Mouse (Mus musculus) liver, postnatal 0 days (tissue): Measurements from ENCODE around the gene Ptpra. TPM values are rescaled to one million over a fixed set of nuclear protein-coding genes. Genes with fewer than 3 reads are reported as not detected.

Source experiments
- ATAC-seq: fragments of 200-750 bp; cut with Nextera tagmentation; 2 replicates; pipeline ENCODE4 v1.8.0; 2017; ENCODE audit warnings: mild to moderate bottlenecking, moderate library complexity
- DNase-seq: peaks from one replicate; pipeline ENCODE4 v3.0.0-alpha.2; 2016
- H3K27ac ChIP-seq: fragments of 300-500 bp; sonication (generic); 2 replicates; pipeline ENCODE4 v1.5.1; 2014; ENCODE audit warnings: antibody characterized with exemption, moderate library complexity, mild to moderate bottlenecking, low read depth
- H3K27me3 ChIP-seq: fragments of 300-500 bp; sonication (generic); 2 replicates; pipeline ENCODE4 v1.6.1; 2014; ENCODE audit warnings: low read length, control low read depth, mixed read lengths; ENCODE audit not compliant: insufficient read depth
- H3K36me3 ChIP-seq: fragments of 300-500 bp; sonication (generic); replicated peaks from 2 replicates; pipeline ENCODE4 v1.6.1; 2014; ENCODE audit warnings: mild to moderate bottlenecking, control low read depth, low read length, moderate library complexity, mixed read lengths; ENCODE audit not compliant: insufficient read depth
- H3K4me1 ChIP-seq: fragments of 300-500 bp; sonication (generic); 2 replicates; pipeline ENCODE4 v1.6.1; 2014; ENCODE audit warnings: antibody characterized with exemption, mild to moderate bottlenecking, control low read depth; ENCODE audit not compliant: insufficient read depth
- H3K4me2 ChIP-seq: fragments of 300-500 bp; sonication (generic); 2 replicates; pipeline ENCODE4 v1.6.1; 2014; ENCODE audit warnings: low read depth, mild to moderate bottlenecking, low read length, moderate library complexity, mixed read lengths
- H3K4me3 ChIP-seq: fragments of 300-500 bp; sonication (generic); 2 replicates; pipeline ENCODE4 v1.5.1; 2014; ENCODE audit warnings: low read depth, low read length
- H3K9ac ChIP-seq: fragments of 300-500 bp; sonication (generic); replicated peaks from 2 replicates; pipeline ENCODE4 v1.6.1; 2014; ENCODE audit warnings: mild to moderate bottlenecking, moderate library complexity
- H3K9me3 ChIP-seq: fragments of 300-500 bp; sonication (generic); 2 replicates; pipeline ENCODE4 v1.6.1; 2016; ENCODE audit warnings: mild to moderate bottlenecking, control low read depth, low read length, mixed read lengths
- CTCF ChIP-seq: sonication (generic); IDR thresholded peaks from 2 replicates; pipeline ENCODE4 v1.5.1; 2016; ENCODE audit warnings: antibody characterized with exemption, low read depth
- EP300 ChIP-seq: IDR thresholded peaks from 2 replicates; pipeline ENCODE4 v1.6.1; 2016; ENCODE audit warnings: antibody characterized with exemption, low read depth, mild to moderate bottlenecking
- WGBS: fragments of 180-500 bp; shearing (Covaris S2); extraction: QIAGEN DNeasy Blood & Tissue Kit; methylation state at CpG from one replicate; pipeline ENCODE4 v1.1.7; 2014; ENCODE audit not compliant: insufficient replicate concordance; 5-methylcytosine and 5-hydroxymethylcytosine counted together
- polyA plus RNA-seq: library from polyadenylated mRNA; unstranded; fragments of >200 nt; fragmentation: Nextera tagmentation; extraction: Ambion mirVana; gene quantifications from 2 replicates; pipeline ENCODE4 v1.2.1, GENCODE M21; 2015

The Ptpra gene
- polyA plus RNA-seq, 1 experiment from 2014 or later, result 18.7 TPM

DNA sequence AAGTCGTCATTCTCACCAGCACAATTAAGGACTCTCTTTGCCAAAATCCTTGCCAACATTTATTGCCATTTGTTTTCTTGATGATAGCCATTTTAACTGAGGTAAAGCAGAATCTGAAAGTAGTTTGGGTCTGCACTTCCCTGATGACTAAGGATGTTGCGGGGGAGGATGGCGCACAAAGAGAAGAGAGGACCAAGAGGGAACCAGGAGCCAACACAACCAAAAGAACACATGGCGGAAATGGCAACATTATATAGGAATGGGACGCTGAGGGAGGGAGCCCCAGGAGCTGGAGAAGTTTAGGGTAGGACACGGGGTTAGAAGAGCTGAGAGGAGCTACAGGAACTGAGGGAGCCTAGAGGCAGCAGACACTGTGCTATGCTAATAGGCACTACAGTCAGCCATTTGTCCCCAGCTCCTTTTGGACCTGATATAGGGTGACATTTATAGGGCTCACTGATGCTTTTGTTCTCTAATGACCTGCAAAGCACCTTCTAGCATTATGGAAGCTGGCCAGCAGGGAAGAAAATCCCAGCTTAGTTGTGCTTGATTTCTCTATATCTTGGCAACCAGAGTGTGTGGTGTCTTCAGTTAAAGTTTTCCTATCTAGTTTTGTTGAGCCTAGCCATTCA, 26.7 kb downstream of the Ptpra start:
- H3K4me2 ChIP-seq, result no peak overlapping the region

DNA sequence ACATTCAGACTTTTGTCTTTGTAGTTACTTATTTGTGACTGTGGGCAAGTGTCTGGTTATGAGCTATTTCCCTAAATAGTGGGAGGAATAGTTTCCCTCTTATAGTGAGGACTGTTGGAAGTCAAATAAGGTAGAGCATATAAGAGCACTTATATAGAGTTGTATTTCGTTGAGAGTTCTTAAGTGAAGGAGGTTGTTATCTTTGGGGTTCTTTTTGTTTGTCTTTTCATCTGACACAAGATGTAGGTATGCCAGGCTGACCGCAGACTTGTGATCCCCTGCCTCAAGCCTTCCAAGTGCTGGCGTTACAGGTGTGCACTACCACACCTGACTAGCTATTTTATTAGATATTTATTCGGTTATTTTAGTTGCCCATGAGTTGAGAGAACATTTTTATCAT, 32.1 kb downstream of the Ptpra start:
- no peak for ATAC-seq
- Histone ChIP-seq H3K9ac (no peak overlapping the region), H3K27me3 (no peaks in the 10 kb centered on the region), H3K9me3 (no peaks in the 10 kb centered on the region), H3K4me1 (no peaks in the 10 kb centered on the region), H3K27ac (no peak overlapping the region), H3K36me3 (no peaks in the 10 kb centered on the region), H3K4me3 (no peak overlapping the region), H3K4me2 (no peak overlapping the region)
- 92% methylated on average over 4 of the region's 4 CpGs for WGBS
- TF ChIP-seq EP300, result no peak
- no peak for TF ChIP-seq CTCF
- DNase-seq, result no peak

More for the DNA sequence above, 26.7 kb downstream of the Ptpra start:
- TF ChIP-seq EP300 (no peak), CTCF (no peak)
- Histone ChIP-seq H3K27ac (no peak overlapping the region), H3K36me3 (no peaks in the 10 kb centered on the region), H3K27me3 (no peaks in the 10 kb centered on the region), H3K9me3 (no peaks in the 10 kb centered on the region), H3K4me1 (peaks cover 4% of the 10 kb centered on the region), H3K4me3 (no peak overlapping the region), H3K9ac (no peak overlapping the region)
- no peak for DNase-seq
- 80% methylated on average over 6 of the region's 6 CpGs for WGBS
- ATAC-seq, result no peak

DNA sequence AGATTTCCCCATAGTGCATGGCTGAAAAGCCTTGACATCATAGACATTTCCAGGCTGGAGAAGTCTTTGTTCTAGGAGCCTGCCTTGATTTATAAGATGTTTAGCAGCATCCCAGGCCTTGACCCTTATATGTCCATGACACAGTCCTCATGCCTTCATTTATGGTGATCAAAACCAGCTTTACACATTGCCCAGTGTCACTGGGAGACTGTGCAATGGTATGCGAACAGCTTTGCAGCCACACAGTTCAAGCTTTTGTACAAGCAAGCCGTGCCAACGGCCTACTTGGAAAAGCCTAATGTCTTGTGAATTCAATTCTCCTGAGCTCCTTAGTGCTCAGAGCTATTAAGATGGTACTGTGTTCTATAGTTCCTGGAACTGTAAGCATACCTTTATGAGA, 32.6 kb downstream of the Ptpra start:
- DNase-seq, result no peak
- no peak for ATAC-seq
- no peak overlapping the region for H3K9ac ChIP-seq
- no peak overlapping the region for H3K27ac ChIP-seq
- H3K36me3 ChIP-seq, result no peaks in the 10 kb centered on the region
- WGBS, result 93% methylated on average over 3 of the region's 3 CpGs
- no peaks in the 10 kb centered on the region for H3K27me3 ChIP-seq
- no peak for TF ChIP-seq EP300
- no peak for TF ChIP-seq CTCF
- no peaks in the 10 kb centered on the region for H3K9me3 ChIP-seq
- H3K4me3 ChIP-seq, result no peak overlapping the region
- no peak overlapping the region for H3K4me2 ChIP-seq
- no peaks in the 10 kb centered on the region for H3K4me1 ChIP-seq

DNA sequence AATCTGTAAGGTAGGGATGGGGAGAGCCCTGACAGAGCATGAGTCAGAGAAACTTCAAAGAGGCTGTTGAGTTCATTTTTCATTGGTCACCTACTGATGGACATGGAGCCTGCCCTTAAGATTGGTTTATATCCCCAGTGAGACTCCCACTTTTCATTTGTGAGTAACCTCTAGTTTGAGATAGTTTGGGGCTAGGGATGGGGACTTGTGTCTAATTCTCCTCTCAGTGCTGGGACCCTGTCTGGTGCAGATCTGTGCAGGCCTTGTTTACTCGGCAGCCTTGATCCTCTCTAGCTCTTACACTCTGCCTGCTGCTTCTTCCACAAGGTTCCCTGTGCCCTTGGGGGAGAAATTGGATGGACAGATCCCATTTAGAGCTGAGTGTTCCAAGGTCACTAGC, 34.1 kb downstream of the Ptpra start:
- Histone ChIP-seq H3K27me3 (no peaks in the 10 kb centered on the region), H3K9ac (no peak overlapping the region), H3K36me3 (no peaks in the 10 kb centered on the region), H3K4me2 (no peak overlapping the region), H3K4me3 (no peak overlapping the region), H3K27ac (no peak overlapping the region), H3K9me3 (no peaks in the 10 kb centered on the region), H3K4me1 (peaks cover 3% of the 10 kb centered on the region; the same call in 1 of the 2 replicates)
- WGBS, result 94% methylated on average over 1 of the region's 1 CpGs
- DNase-seq (no peak), ATAC-seq (no peak)
- no peak for TF ChIP-seq CTCF
- TF ChIP-seq EP300, result no peak

DNA sequence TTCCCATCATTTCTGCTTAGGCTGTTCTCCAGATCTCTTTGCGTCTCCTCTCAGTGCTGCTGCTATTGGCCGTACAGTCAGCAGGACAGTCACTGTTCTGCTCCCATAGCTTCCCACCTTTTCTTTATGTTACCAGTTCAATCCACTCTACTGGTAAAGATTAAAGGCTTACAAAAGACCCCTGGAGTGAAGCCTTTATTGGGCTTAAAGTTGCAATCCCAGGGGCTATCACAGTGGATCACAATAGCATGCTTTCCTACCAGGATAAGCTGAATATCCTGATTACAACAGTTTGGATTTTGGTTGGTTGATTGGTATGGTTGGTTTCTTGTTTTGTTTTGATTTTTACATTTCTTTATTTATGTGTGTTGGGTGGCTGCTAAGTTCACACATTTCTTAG, 37.9 kb downstream of the Ptpra start:
- Histone ChIP-seq H3K4me1 (peaks cover 6% of the 10 kb centered on the region; the same call in 1 of the 2 replicates), H3K9ac (no peak overlapping the region), H3K27ac (no peak overlapping the region), H3K9me3 (no peaks in the 10 kb centered on the region), H3K27me3 (no peaks in the 10 kb centered on the region), H3K4me2 (no peak overlapping the region), H3K36me3 (no peaks in the 10 kb centered on the region), H3K4me3 (no peak overlapping the region)
- WGBS, result 93% methylated on average over 2 of the region's 2 CpGs
- ATAC-seq (no peak), DNase-seq (no peak)
- no peak for TF ChIP-seq CTCF
- TF ChIP-seq EP300, result no peak

GRCm38 (mm10) chr2:130488600-130488999, 38.5 kb downstream of the Ptpra start:
- Histone ChIP-seq H3K36me3 (no peaks in the 10 kb centered on the region), H3K4me1 (peaks cover 6% of the 10 kb centered on the region; the same call in 1 of the 2 replicates), H3K27ac (no peak overlapping the region), H3K4me3 (no peak overlapping the region), H3K9ac (no peak overlapping the region), H3K27me3 (no peaks in the 10 kb centered on the region), H3K9me3 (no peaks in the 10 kb centered on the region), H3K4me2 (no peak overlapping the region)
- 63% methylated on average over 4 of the region's 4 CpGs for WGBS
- DNase-seq (no peak), ATAC-seq (no peak)
- TF ChIP-seq CTCF (no peak), EP300 (no peak)

DNA sequence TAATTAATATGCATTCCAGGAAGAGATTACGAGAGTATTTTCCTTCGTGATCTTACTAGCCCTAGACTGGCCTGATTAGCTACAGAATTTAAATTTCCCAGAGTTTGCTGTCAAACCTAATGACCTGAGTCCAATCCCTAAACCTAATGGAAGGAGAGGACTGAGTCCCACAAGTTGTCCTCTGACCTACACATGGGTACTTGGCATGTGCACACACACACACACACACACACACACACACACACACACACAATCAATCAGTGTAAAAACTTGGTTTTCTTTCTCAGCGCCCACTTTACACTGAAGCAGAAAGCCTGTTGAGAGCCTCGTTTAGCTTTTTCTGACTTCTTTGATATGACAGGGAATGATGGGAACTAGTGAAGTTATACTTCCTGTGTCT, 41.1 kb downstream of the Ptpra start:
- H3K4me3 ChIP-seq, result no peak overlapping the region
- WGBS, result 67% methylated on average over 4 of the region's 4 CpGs
- H3K4me1 ChIP-seq, result peaks cover 15% of the 10 kb centered on the region
- ATAC-seq (no peak), DNase-seq (no peak)
- H3K9me3 ChIP-seq, result no peaks in the 10 kb centered on the region
- TF ChIP-seq CTCF, result no peak
- no peak for TF ChIP-seq EP300
- no peak overlapping the region for H3K27ac ChIP-seq
- H3K9ac ChIP-seq, result no peak overlapping the region
- H3K4me2 ChIP-seq, result no peak overlapping the region
- no peaks in the 10 kb centered on the region for H3K27me3 ChIP-seq
- no peaks in the 10 kb centered on the region for H3K36me3 ChIP-seq
